Mouse (Mus musculus) ES-E14 (cell line): ENCODE measurements around the gene Popdc2.

ENCODE experiments used
- HCFC1 ChIP-seq: IDR thresholded peaks from 2 replicates; pipeline ENCODE4 v1.6.1; 2012; ENCODE audit warnings: low read length, inconsistent platforms, borderline replicate concordance; ENCODE audit not compliant: insufficient read depth
- ZC3H11A ChIP-seq: IDR thresholded peaks from 2 replicates; pipeline ENCODE4 v1.6.1; 2012; ENCODE audit warnings: low read depth, mild to moderate bottlenecking, inconsistent platforms, low read length, borderline replicate concordance
- ZNF384 ChIP-seq: IDR thresholded peaks from 2 replicates; pipeline ENCODE4 v1.6.1; 2012; ENCODE audit warnings: low read depth, low read length, inconsistent platforms

GRCm38 (mm10) chr16:38348217-38348761 lies 13.7 kb upstream of the Popdc2 start:
- TF ChIP-seq ZNF384: no peak
- TF ChIP-seq HCFC1: no peak
- no peak for TF ChIP-seq ZC3H11A
